ENCODE assay signal across 8 mouse cellular contexts in the genomic region with DNA sequence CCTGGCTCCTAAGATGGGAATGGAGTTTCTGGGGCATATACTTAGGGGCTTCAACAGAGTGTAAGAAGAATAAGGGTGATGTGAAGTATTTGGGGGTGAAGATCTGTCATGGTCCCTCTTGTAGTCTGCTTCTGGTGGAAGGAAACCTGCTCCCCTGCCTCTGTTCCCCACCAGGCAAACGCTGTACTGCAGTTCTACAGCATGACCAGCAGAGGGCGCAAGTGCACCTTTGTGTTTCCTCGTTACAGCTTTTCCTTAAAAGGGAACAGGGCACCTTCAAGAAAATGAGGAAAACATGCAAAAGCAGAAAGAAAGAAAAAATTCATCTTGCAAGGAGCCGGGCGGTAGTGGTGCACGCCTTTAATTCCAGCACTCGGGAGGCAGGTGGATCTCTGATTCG. TPM values are rescaled to one million over a fixed set of nuclear protein-coding genes. Genes with fewer than 3 reads are reported as not detected.
A peak's percentile ranks its signal among the peaks of the same experiment; 100 is the strongest.
DNase-seq lines count a peak whose midpoint lies in the region; TF ChIP-seq lines count a peak whose summit lies in the region.

No protein-coding gene starts in this region.

- no peaks in the 10 kb centered on the region for H3K79me2 ChIP-seq in liver, adult 2 months (ENCODE audit: control insufficient read depth, insufficient read depth, low read length)

- 16% methylated on average over 8 of the region's 8 CpGs for WGBS in liver, adult 2 months

- no peak overlapping the region for H3K27ac ChIP-seq in liver, adult 2 months (replicated peaks; ENCODE audit: insufficient read depth, low read depth, low read length)

- peak; percentile 38 for DNase-seq in layer of hippocampus, adult 11-12 months (ENCODE audit: low spot score)
- no peak for DNase-seq in layer of hippocampus, adult 9-11 months
- peak; percentile 68 for DNase-seq in ZHBTc4 (ENCODE audit: low read depth, low spot score)
- DNase-seq in cerebellum, postnatal 36 days: peak; percentile 59 to 64
- DNase-seq in heart, postnatal 4 days: peak; percentile 79
- DNase-seq in liver, adult 2 months (ENCODE audit: extremely low read depth, low read depth, low spot score): peak; percentile 20
- peak; percentile 19 for DNase-seq in ovary, adult 18-20 months (ENCODE audit: low spot score)
- DNase-seq in thymus, postnatal 4 days: peak; percentile 79

- H3K27me3 ChIP-seq in liver, adult 2 months (ENCODE audit: control insufficient read depth, insufficient read depth, low read length): no peaks in the 10 kb centered on the region

- TF ChIP-seq CTCF in liver, adult 2 months (IDR thresholded peaks at IDR 0.05; ENCODE audit: low read depth, low read length): peak; percentile 94

- no peaks in the 10 kb centered on the region for H3K4me1 ChIP-seq in liver, adult 2 months (ENCODE audit: control insufficient read depth, insufficient read depth, low read length)

- H3K36me3 ChIP-seq in liver, adult 2 months (ENCODE audit: control insufficient read depth, insufficient read depth, low read length): no peaks in the 10 kb centered on the region

- H3K9ac ChIP-seq in liver, adult 2 months (ENCODE audit: low read depth, low read length): no peak overlapping the region

- TF ChIP-seq POLR2A in liver, adult 2 months (IDR thresholded peaks at IDR 0.05; ENCODE audit: extremely low read depth, insufficient read depth, low read length): no peak

- H3K4me3 ChIP-seq in liver, adult 2 months (ENCODE audit: insufficient read depth, low read depth, low read length): no peak overlapping the region

RNA-seq across cellular contexts. Expression of gene Slc2a10, which starts 25.5 kb away (rescaled TPM):
- 1 to 10 TPM; 4.8 to 5.1 TPM for total RNA-seq in heart, postnatal 4 days (2021)
- 0.09 and 0.13 TPM in 2 replicates for total RNA-seq in liver, adult 2 months (2014; rRNA removed)
- polyA plus RNA-seq in liver, adult 2 months (2012; rRNA removed): 0.11 and 0.22 TPM in 2 replicates

RNA-seq across cellular contexts. Expression of gene Trp53rka, which starts 36.0 kb away (rescaled TPM):
- total RNA-seq in heart, postnatal 4 days (2021): 10 to 100 TPM; 10.4 to 12.2 TPM
- 4.1 and 5.6 TPM in 2 replicates for total RNA-seq in liver, adult 2 months (2014; rRNA removed)
- 9.3 and 11.3 TPM in 2 replicates for polyA plus RNA-seq in liver, adult 2 months (2012; rRNA removed)

RNA-seq across cellular contexts. Expression of gene Slc13a3, which starts 56.1 kb away (rescaled TPM):
- total RNA-seq in heart, postnatal 4 days (2021): under 1 TPM in 1 of 2 experiments, not detected in 1; 0.10 TPM
- 8.2 and 8.3 TPM in 2 replicates for total RNA-seq in liver, adult 2 months (2014; rRNA removed)
- polyA plus RNA-seq in liver, adult 2 months (2012; rRNA removed): 16.1 and 28.1 TPM in 2 replicates
